Mouse (Mus musculus) adrenal gland, postnatal 14 days (tissue): ENCODE measurements around the gene Gm20481. TPM values are rescaled to one million over a fixed set of nuclear protein-coding genes. Genes with fewer than 3 reads are reported as not detected.
"Not testable (repeated sequence)": the region's sequence is repeated elsewhere in the genome, so short reads cannot be mapped to it uniquely, and the experiment has no call there.

Source experiments
- DNase-seq: peaks from one replicate; pipeline ENCODE4 v3.0.0; 2021; ENCODE audit warnings: mixed read lengths
- total RNA-seq: library from RNA; stranded (reverse); gene quantifications from 2 replicates; pipeline ENCODE4 v1.2.3, GENCODE M21; 2021

Gene Gm20481
- total RNA-seq, 1 experiment from 2014 or later: not detected

- DNase-seq: no peak
These were observed 33.5 kb downstream of the Gm20481 start for GRCm38 (mm10) chr17:35003022-35003838.

GRCm38 (mm10) chr17:35004075-35004717 lies 34.5 kb downstream of the Gm20481 start:
- DNase-seq: no peak

GRCm38 (mm10) chr17:35005158-35005557 lies 35.4 kb downstream of the Gm20481 start:
- DNase-seq: no peak

GRCm38 (mm10) chr17:35005902-35006301 lies 36.2 kb downstream of the Gm20481 start:
- not testable (repeated sequence) for DNase-seq

GRCm38 (mm10) chr17:35007387-35007991 lies 37.8 kb downstream of the Gm20481 start:
- DNase-seq: no peak

- no peak for DNase-seq
These were observed 39.9 kb downstream of the Gm20481 start for GRCm38 (mm10) chr17:35009586-35009985.

- DNase-seq: no peak
These were observed 41.7 kb downstream of the Gm20481 start for GRCm38 (mm10) chr17:35011440-35011839.

- DNase-seq: no peak
These were observed 42.7 kb downstream of the Gm20481 start for GRCm38 (mm10) chr17:35012430-35012829.

- DNase-seq: no peak
These were observed 43.5 kb downstream of the Gm20481 start for GRCm38 (mm10) chr17:35013221-35013620.

GRCm38 (mm10) chr17:35015296-35015695 lies 45.6 kb downstream of the Gm20481 start:
- DNase-seq: no peak

- peak; percentile 80 for DNase-seq
These were observed 46.7 kb downstream of the Gm20481 start, which contains the start of gene Vwa7 for GRCm38 (mm10) chr17:35016376-35016775. Gene Vwa7 (plus strand): TSS chr17:35016579.

- no peak for DNase-seq
These were observed 47.3 kb downstream of the Gm20481 start for GRCm38 (mm10) chr17:35016791-35017705.

GRCm38 (mm10) chr17:35017706-35018030 lies 48.0 kb downstream of the Gm20481 start:
- no peak for DNase-seq

GRCm38 (mm10) chr17:35018171-35018570 lies 48.5 kb downstream of the Gm20481 start:
- no peak for DNase-seq

- no peak for DNase-seq
These were observed 50.2 kb downstream of the Gm20481 start for GRCm38 (mm10) chr17:35019894-35020293.

- DNase-seq: no peak
These were observed 50.8 kb downstream of the Gm20481 start for GRCm38 (mm10) chr17:35020551-35020950.

- peak; percentile 95 for DNase-seq
These were observed 51.6 kb downstream of the Gm20481 start for GRCm38 (mm10) chr17:35021163-35021808.
